ENCODE assay signal across 13 mouse cellular contexts in the genomic region with DNA sequence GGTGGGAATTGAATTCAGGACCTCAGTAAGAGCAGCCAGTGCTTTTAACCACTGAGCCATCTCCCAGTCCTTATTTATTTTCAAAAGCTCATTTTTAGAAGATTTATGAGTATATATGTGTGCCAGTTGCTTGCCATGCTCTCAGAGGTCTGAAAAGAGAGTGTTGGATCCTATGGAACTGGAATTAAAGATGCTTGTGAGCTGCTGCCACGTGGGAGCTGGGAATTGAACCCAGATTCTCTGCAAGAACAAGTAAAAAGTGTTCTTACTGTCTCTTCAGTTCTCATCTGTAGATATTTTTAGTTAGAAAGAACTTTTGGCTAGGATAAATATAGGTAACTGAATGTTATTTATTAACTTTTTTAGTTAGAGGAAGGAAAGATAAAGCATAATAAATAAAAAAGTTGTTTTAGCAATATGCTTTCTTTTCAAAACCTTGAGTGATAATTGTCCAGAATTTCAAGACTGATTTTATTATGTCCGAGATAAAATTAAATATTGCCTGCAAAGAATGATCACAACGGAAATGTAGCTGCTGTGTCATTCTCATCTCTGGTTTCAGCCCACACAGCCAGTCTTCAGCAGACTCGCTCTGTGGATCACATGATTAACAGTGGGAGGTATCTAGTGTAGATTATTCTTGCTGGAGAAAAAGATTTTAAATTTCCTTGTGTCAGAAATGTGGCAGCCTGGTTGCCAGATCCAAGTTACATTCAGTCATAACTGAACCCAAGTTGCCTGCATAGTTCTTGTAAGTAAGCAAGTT. TPM values are rescaled to one million over a fixed set of nuclear protein-coding genes. Genes with fewer than 3 reads are reported as not detected.
DNase-seq lines count a peak whose midpoint lies in the region; ATAC-seq lines count a peak whose summit lies in the region.
"Had no signal": no experiment of that assay in that cellular context is flagged by ENCODE, and none has a peak within 500 bp of the region (broad histone marks: within the 10 kb centered on the region; RNA-seq: fewer than 3 reads in every experiment).

No protein-coding gene starts in this region.

- H3K9me3 ChIP-seq in forebrain, embryonic 15.5 days, result no peaks in the 10 kb centered on the region
- H3K9me3 ChIP-seq in forebrain, embryonic 16.5 days (ENCODE audit: control insufficient read depth, low read length), result no peaks in the 10 kb centered on the region
- H3K9me3 ChIP-seq: liver, embryonic 15.5 days; stomach, embryonic 15.5 days had no signal

- no peak overlapping the region for H3K4me2 ChIP-seq in forebrain, embryonic 15.5 days (replicated peaks)
- no peak overlapping the region for H3K4me2 ChIP-seq in forebrain, embryonic 16.5 days (ENCODE audit: low read length)
- H3K4me2 ChIP-seq: liver, embryonic 15.5 days; stomach, embryonic 15.5 days had no signal

- H3K4me1 ChIP-seq in forebrain, embryonic 15.5 days, result peaks cover 12% of the 10 kb centered on the region
- H3K4me1 ChIP-seq in forebrain, embryonic 16.5 days (replicated peaks; ENCODE audit: control insufficient read depth, insufficient read depth, low read length), result peaks cover 9% of the 10 kb centered on the region; the same call in 1 of the 2 replicates
- H3K4me1 ChIP-seq: liver, embryonic 15.5 days; stomach, embryonic 15.5 days had no signal

- intact Hi-C loops in left cerebral cortex, postnatal 14 days (cut with DNase I), result no loop called here

- no peak overlapping the region for H3K4me3 ChIP-seq in forebrain, embryonic 15.5 days
- no peak overlapping the region for H3K4me3 ChIP-seq in forebrain, embryonic 16.5 days (replicated peaks; ENCODE audit: low read length)
- H3K4me3 ChIP-seq: liver, embryonic 15.5 days; stomach, embryonic 15.5 days had no signal

- H3K36me3 ChIP-seq in forebrain, embryonic 15.5 days, result no peaks in the 10 kb centered on the region
- no peaks in the 10 kb centered on the region for H3K36me3 ChIP-seq in forebrain, embryonic 16.5 days (ENCODE audit: control insufficient read depth, insufficient read depth)
- H3K36me3 ChIP-seq: liver, embryonic 15.5 days; stomach, embryonic 15.5 days had no signal

- no peak overlapping the region for H3K9ac ChIP-seq in forebrain, embryonic 15.5 days (replicated peaks)
- H3K9ac ChIP-seq in forebrain, embryonic 16.5 days (replicated peaks; ENCODE audit: low read depth, low read length), result no peak overlapping the region
- H3K9ac ChIP-seq: liver, embryonic 15.5 days; stomach, embryonic 15.5 days had no signal

- ATAC-seq in forebrain, embryonic 15.5 days (replicated peaks), result no peak
- no peak for ATAC-seq in forebrain, embryonic 16.5 days
- peak; percentile 93 for ATAC-seq in megakaryocyte progenitor cell, adult 5-6 weeks (replicated peaks; ENCODE audit: poor library complexity)
- no peak for ATAC-seq in cerebellum, adult (ENCODE audit: insufficient number of reproducible peaks, low FRiP score, low TSS enrichment)
- ATAC-seq: activated CD4-positive, CD25-positive, alpha-beta regulatory T cell, adult 4 months had no signal

- peak overlapping the region; percentile 46; the same call in 1 of the 2 replicates for H3K27ac ChIP-seq in forebrain, embryonic 15.5 days (replicated peaks)
- no peak overlapping the region for H3K27ac ChIP-seq in forebrain, embryonic 16.5 days (ENCODE audit: low read length)
- H3K27ac ChIP-seq: liver, embryonic 15.5 days; stomach, embryonic 15.5 days had no signal

- WGBS in forebrain, embryonic 15.5 days, result 61% methylated on average over 4 of the region's 4 CpGs
- 71% methylated on average over 4 of the region's 4 CpGs for WGBS in forebrain, embryonic 16.5 days

- no peaks in the 10 kb centered on the region for H3K27me3 ChIP-seq in forebrain, embryonic 15.5 days
- no peaks in the 10 kb centered on the region for H3K27me3 ChIP-seq in forebrain, embryonic 16.5 days (replicated peaks; ENCODE audit: control insufficient read depth, insufficient read depth, low read length)
- H3K27me3 ChIP-seq: liver, embryonic 15.5 days; stomach, embryonic 15.5 days had no signal

- peak; percentile 25 to 26 for DNase-seq in left cerebral cortex, postnatal 14 days (ENCODE audit: low spot score in 2 of 2)
- no peak for DNase-seq in left cerebral cortex, adult 18-20 months (ENCODE audit: low spot score in 2 of 2)
- peak; percentile 52 for DNase-seq in adipocyte (ENCODE audit: low spot score)
- DNase-seq in cerebellum, postnatal 25 days, result no peak
- DNase-seq: B cell, adult 2 months; cerebellum, adult 11-12 months had no signal

RNA-seq across cellular contexts. Expression of gene Map4, which starts 37.3 kb away (rescaled TPM):
- 117 and 119 TPM in 2 replicates for polyA plus RNA-seq in forebrain, embryonic 15.5 days (2015; fragmentation: Nextera tagmentation; extraction: Ambion mirVana)
- polyA plus RNA-seq in forebrain, embryonic 16.5 days (2015; fragmentation: Nextera tagmentation; extraction: Ambion mirVana), result 137 and 144 TPM in 2 replicates
- 100 to 1,000 TPM; 376 to 378 TPM for total RNA-seq in left cerebral cortex, postnatal 14 days (2021)
- 100 to 1,000 TPM; 375 to 386 TPM for total RNA-seq in left cerebral cortex, adult 18-20 months (2021)
- total RNA-seq in megakaryocyte progenitor cell, adult 5-6 weeks (2015), result 26.7 and 32.2 TPM in 2 replicates
- 20.1 and 26.3 TPM in 2 replicates for total RNA-seq in megakaryocyte progenitor cell, adult 5-6 weeks (2017)

Comparison
In these comparisons a context has a peak if more than half of its experiments do, and no peak if none do; other contexts are left out.
1. DNase-seq: peak in left cerebral cortex, postnatal 14 days (2 of 2) and adipocyte (single experiment); none in left cerebral cortex, adult 18-20 months (0 of 2) and cerebellum, postnatal 25 days (0 of 2).
2. RNA of gene Map4, which starts 37.3 kb away (total RNA-seq): 375 to 386 TPM in left cerebral cortex, adult 18-20 months and 376 to 378 TPM in left cerebral cortex, postnatal 14 days; 20.1 to 32.2 TPM in megakaryocyte progenitor cell, adult 5-6 weeks; every median in the first group is over 10 times any median in the second.